Mouse (Mus musculus) lung, embryonic 15.5 days (tissue): Measurements from ENCODE around the gene Eln. TPM values are rescaled to one million over a fixed set of nuclear protein-coding genes. Genes with fewer than 3 reads are reported as not detected.
A peak's percentile ranks its signal among the peaks of the same experiment; 100 is the strongest.

Source experiments
- ATAC-seq: fragments of 200-750 bp; cut with Nextera tagmentation; 2 replicates; pipeline ENCODE4 v1.8.0; 2017; ENCODE audit warnings: moderate number of reproducible peaks, borderline replicate concordance; ENCODE audit not compliant: low FRiP score, low TSS enrichment; ENCODE audit errors: extremely low read depth
- H3K27ac ChIP-seq: fragments of 300-500 bp; sonication (generic); 2 replicates; pipeline ENCODE4 v1.5.1; 2015; ENCODE audit warnings: moderate library complexity, mild to moderate bottlenecking, inconsistent platforms
- H3K27me3 ChIP-seq: fragments of 300-500 bp; sonication (generic); 2 replicates; pipeline ENCODE4 v1.6.1; 2015; ENCODE audit warnings: inconsistent platforms
- H3K36me3 ChIP-seq: fragments of 300-500 bp; sonication (generic); 2 replicates; pipeline ENCODE4 v1.6.1; 2015; ENCODE audit warnings: inconsistent platforms
- H3K4me1 ChIP-seq: fragments of 300-500 bp; sonication (generic); 2 replicates; pipeline ENCODE4 v1.6.1; 2015; ENCODE audit warnings: inconsistent platforms
- H3K4me2 ChIP-seq: fragments of 300-500 bp; sonication (generic); 2 replicates; pipeline ENCODE4 v1.6.1; 2015; ENCODE audit warnings: inconsistent platforms, mild to moderate bottlenecking, moderate library complexity
- H3K4me3 ChIP-seq: fragments of 300-500 bp; sonication (generic); 2 replicates; pipeline ENCODE4 v1.5.1; 2015; ENCODE audit warnings: mild to moderate bottlenecking, inconsistent platforms
- H3K9ac ChIP-seq: fragments of 300-500 bp; sonication (generic); 2 replicates; pipeline ENCODE4 v1.6.1; 2015; ENCODE audit warnings: inconsistent platforms
- H3K9me3 ChIP-seq: fragments of 300-500 bp; sonication (generic); 2 replicates; pipeline ENCODE4 v1.6.1; 2016; ENCODE audit warnings: inconsistent platforms
- WGBS: fragments of 180-500 bp; shearing (Covaris S2); methylation state at CpG from one replicate; pipeline ENCODE4 v1.1.7; 2015; 5-methylcytosine and 5-hydroxymethylcytosine counted together
- polyA plus RNA-seq: library from polyadenylated mRNA; unstranded; fragments of >200 nt; fragmentation: Nextera tagmentation; extraction: Ambion mirVana; gene quantifications from 2 replicates; pipeline ENCODE4 v1.2.1, GENCODE M21; 2015

The Eln gene
- polyA plus RNA-seq, 1 experiment from 2014 or later: 534 TPM

DNA sequence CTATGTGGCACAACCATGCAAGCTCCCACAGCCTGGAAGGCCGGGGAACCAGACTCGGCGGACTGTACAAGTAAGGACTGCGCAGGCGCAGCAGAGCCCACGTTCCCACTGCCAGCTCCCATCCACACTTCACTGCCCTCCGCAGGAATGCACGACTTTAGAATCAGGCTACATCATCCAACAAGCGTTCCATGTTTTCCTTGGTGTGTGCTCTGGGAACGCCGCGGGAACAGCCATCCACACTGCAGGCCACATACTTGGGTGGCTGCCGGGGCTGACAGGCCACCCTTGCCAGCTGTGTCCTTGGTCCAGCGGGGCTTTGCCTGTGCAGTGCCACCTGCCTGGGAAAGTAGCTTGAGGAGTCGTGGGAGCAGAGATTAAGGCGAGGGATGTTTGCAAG, 18.3 kb upstream of the Eln start:
- WGBS: 83% methylated on average over 16 of the region's 16 CpGs
- H3K4me1 ChIP-seq: peaks cover 11% of the 10 kb centered on the region; the same call in 1 of the 2 replicates
- H3K4me3 ChIP-seq: no peak overlapping the region
- no peaks in the 10 kb centered on the region for H3K9me3 ChIP-seq
- H3K9ac ChIP-seq: no peak overlapping the region
- 0 out of 2 replicates have a peak, but pooled peaks cover 3% of the 10 kb centered on the region for H3K27me3 ChIP-seq
- H3K4me2 ChIP-seq: no peak overlapping the region
- H3K36me3 ChIP-seq: no peaks in the 10 kb centered on the region
- no peak for ATAC-seq
- no peak overlapping the region for H3K27ac ChIP-seq

- no peaks in the 10 kb centered on the region for H3K9me3 ChIP-seq
- H3K27ac ChIP-seq: no peak overlapping the region
- 77% methylated on average over 9 of the region's 9 CpGs for WGBS
- no peak overlapping the region for H3K4me2 ChIP-seq
- H3K4me1 ChIP-seq: peaks cover 11% of the 10 kb centered on the region; the same call in 1 of the 2 replicates
- H3K36me3 ChIP-seq: no peaks in the 10 kb centered on the region
- no peak overlapping the region for H3K9ac ChIP-seq
- H3K27me3 ChIP-seq: 0 out of 2 replicates have a peak, but pooled peaks cover 4% of the 10 kb centered on the region
- no peak for ATAC-seq
- no peak overlapping the region for H3K4me3 ChIP-seq
These were observed 16.2 kb upstream of the Eln start for GRCm38 (mm10) chr5:134763326-134763725.

GRCm38 (mm10) chr5:134761409-134762124, 14.4 kb upstream of the Eln start:
- H3K4me1 ChIP-seq: peaks cover 11% of the 10 kb centered on the region; the same call in 1 of the 2 replicates
- no peaks in the 10 kb centered on the region for H3K9me3 ChIP-seq
- ATAC-seq: peak; percentile 35; the same call in 1 of the 2 replicates
- WGBS: 55% methylated on average over 18 of the region's 18 CpGs
- H3K4me2 ChIP-seq: no peak overlapping the region
- H3K27me3 ChIP-seq: 0 out of 2 replicates have a peak, but pooled peaks cover 4% of the 10 kb centered on the region
- no peaks in the 10 kb centered on the region for H3K36me3 ChIP-seq
- H3K9ac ChIP-seq: no peak overlapping the region
- no peak overlapping the region for H3K4me3 ChIP-seq
- peak overlapping the region; percentile 24; the same call in 1 of the 2 replicates for H3K27ac ChIP-seq

DNA sequence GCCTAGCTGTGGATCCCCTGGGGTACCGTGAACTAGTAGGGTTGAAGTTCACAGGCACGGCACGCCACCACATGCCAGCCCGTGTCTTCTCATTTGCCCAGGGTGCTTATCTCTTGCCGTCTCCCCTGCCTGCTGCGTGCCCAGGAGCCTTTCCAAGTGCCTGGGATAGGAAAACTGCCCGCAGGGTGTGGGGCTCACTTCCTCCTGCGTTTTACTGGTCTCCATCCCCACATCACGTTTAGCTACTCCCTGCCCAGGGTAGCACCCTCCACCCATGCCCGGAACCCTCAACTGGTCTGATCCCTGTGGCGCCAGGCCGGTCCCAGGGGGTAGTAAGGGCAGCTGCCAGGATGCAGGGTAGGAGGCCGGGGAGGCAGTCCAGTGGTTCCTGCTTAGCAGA, 8.9 kb upstream of the Eln start:
- H3K4me2 ChIP-seq: no peak overlapping the region
- H3K9me3 ChIP-seq: no peaks in the 10 kb centered on the region
- no peak overlapping the region for H3K9ac ChIP-seq
- no peak for ATAC-seq
- WGBS: 41% methylated on average over 13 of the region's 13 CpGs
- H3K27me3 ChIP-seq: 0 out of 2 replicates have a peak, but pooled peaks cover 4% of the 10 kb centered on the region
- H3K4me3 ChIP-seq: no peak overlapping the region
- no peaks in the 10 kb centered on the region for H3K36me3 ChIP-seq
- H3K4me1 ChIP-seq: peaks cover 13% of the 10 kb centered on the region
- H3K27ac ChIP-seq: no peak overlapping the region

DNA sequence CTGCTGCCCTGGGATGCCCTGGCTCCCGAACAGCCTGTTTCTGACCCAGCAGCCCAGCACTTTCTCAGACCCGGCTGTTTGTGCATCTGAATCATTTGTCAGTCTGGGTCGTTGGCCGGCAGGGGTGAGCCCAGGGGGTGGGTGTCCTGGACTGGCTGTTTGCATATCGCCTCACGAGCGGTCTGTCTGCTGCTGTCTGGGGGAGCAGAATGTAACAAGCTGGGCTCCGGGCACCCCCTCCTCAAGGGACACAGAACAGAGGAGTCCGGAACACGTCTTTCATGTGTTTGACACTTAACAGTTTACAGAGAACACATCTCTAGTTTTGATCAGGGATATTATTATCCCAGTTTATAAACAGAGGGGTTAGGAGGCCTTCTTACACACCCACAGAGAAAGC, 7.0 kb upstream of the Eln start:
- no peak overlapping the region for H3K4me2 ChIP-seq
- no peaks in the 10 kb centered on the region for H3K9me3 ChIP-seq
- H3K27me3 ChIP-seq: no peaks in the 10 kb centered on the region
- H3K36me3 ChIP-seq: no peaks in the 10 kb centered on the region
- no peak overlapping the region for H3K4me3 ChIP-seq
- H3K9ac ChIP-seq: no peak overlapping the region
- H3K27ac ChIP-seq: peak overlapping the region; percentile 53
- H3K4me1 ChIP-seq: peaks cover 12% of the 10 kb centered on the region
- WGBS: 23% methylated on average over 10 of the region's 10 CpGs
- peak; percentile 88 for ATAC-seq

DNA sequence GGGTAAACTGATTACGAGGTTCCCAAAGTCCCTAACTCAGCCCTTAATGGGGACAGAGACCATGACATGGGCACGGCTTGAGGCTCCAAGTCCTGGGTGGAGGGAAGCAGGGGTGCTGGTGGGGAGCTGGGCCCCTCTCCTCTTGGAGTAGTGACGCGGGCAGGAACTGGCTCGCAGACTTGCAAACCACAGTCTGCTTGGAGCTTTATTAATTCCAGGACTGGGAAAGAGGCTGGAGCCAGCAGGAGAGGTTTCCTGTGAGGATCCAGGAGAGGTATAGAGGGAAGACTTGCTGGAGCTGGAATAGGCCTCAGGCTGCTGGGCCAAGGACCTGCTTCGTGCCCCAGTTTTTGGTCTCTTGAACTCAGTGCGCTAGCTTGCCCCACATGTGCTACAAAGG, 3.3 kb upstream of the Eln start:
- no peak for ATAC-seq
- Histone ChIP-seq H3K36me3 (no peaks in the 10 kb centered on the region), H3K9me3 (no peaks in the 10 kb centered on the region)

DNA sequence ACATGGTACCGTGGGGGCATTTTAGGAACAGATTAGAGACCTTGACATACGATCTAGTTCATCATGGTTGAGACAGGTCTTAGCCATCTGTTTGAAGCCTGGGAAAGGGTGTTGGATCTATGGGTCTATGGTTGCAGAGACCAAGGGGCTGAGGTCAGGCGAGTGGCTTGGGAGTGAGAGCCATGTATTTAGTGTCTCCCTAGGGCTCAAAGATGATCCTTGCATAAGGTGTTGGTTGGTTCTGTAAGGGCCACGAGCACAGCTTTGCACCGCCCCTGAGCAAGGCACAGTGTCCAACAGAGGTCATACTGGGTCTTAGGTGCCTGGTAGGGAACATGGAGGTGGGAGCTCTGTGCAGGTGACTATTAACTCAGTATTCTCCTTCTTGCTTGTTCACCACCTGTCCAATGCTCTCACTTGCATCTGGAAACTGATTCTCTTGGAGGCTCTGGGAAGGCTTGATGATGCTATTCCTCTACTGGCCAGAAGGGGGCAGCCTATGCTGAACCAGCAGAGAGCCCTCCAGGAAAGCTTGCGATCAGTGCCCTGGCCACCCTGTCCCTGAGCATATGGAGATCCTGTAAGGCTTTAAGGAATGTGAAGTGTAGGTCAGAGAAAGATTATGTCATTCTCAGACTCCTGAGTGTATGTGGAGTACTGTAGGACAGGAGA, 960 bp upstream of the Eln start:
- Histone ChIP-seq H3K4me1 (peaks cover 31% of the 10 kb centered on the region), H3K9me3 (no peaks in the 10 kb centered on the region), H3K4me3 (peak overlapping the region; percentile 58), H3K9ac (0 out of 2 replicates have a peak overlapping the region, but pooled peaks have one; percentile 0), H3K36me3 (no peaks in the 10 kb centered on the region), H3K27me3 (no peaks in the 10 kb centered on the region), H3K4me2 (peak overlapping the region; percentile 75), H3K27ac (peak overlapping the region; percentile 90)
- 38% methylated on average over 6 of the region's 6 CpGs for WGBS
- peak; percentile 33 for ATAC-seq

More for the DNA sequence above, 3.3 kb upstream of the Eln start:
- Histone ChIP-seq H3K4me3 (no peak overlapping the region), H3K4me2 (no peak overlapping the region), H3K27ac (peak overlapping the region; percentile 15; the same call in 1 of the 2 replicates), H3K27me3 (no peaks in the 10 kb centered on the region), H3K4me1 (peaks cover 35% of the 10 kb centered on the region), H3K9ac (no peak overlapping the region)
- 88% methylated on average over 7 of the region's 7 CpGs for WGBS

DNA sequence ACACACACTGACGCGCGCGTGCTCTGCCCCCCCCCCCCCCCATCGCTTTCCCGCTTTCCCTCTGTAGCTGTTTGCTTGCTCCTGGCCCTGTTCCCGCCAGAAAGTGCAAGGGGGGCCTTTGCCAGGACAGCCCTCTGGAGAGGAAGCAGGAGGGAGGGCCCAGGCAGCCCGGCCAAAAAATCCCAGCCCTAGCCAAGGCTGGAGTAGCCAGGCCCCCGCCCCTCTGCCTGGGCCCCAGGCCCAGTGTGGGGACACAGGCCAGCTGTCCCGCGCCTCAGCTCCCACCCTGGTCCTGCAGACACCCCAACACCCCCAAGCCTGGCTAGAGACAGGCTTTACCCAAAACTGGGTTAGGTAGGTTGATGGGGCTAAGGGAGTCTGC, 380 bp upstream of the Eln start:
- peaks cover 34% of the 10 kb centered on the region for H3K4me1 ChIP-seq
- H3K4me3 ChIP-seq: peak overlapping the region; percentile 58
- peak; percentile 91 for ATAC-seq
- H3K9ac ChIP-seq: 0 out of 2 replicates have a peak overlapping the region, but pooled peaks have one; percentile 0
- WGBS: 2% methylated on average over 9 of the region's 11 CpGs
- H3K4me2 ChIP-seq: peak overlapping the region; percentile 75
- H3K9me3 ChIP-seq: no peaks in the 10 kb centered on the region
- H3K27me3 ChIP-seq: no peaks in the 10 kb centered on the region
- H3K27ac ChIP-seq: peak overlapping the region; percentile 90
- no peaks in the 10 kb centered on the region for H3K36me3 ChIP-seq

- Histone ChIP-seq H3K9ac (peak overlapping the region; percentile 67), H3K4me1 (peaks cover 46% of the 10 kb centered on the region), H3K4me2 (peak overlapping the region; percentile 75), H3K4me3 (peak overlapping the region; percentile 58), H3K27me3 (no peaks in the 10 kb centered on the region), H3K27ac (no peak overlapping the region), H3K36me3 (no peaks in the 10 kb centered on the region), H3K9me3 (no peaks in the 10 kb centered on the region)
- no peak for ATAC-seq
- 54% methylated on average over 10 of the region's 10 CpGs for WGBS
These were observed 922 bp downstream of the Eln start for GRCm38 (mm10) chr5:134746201-134746600.

DNA sequence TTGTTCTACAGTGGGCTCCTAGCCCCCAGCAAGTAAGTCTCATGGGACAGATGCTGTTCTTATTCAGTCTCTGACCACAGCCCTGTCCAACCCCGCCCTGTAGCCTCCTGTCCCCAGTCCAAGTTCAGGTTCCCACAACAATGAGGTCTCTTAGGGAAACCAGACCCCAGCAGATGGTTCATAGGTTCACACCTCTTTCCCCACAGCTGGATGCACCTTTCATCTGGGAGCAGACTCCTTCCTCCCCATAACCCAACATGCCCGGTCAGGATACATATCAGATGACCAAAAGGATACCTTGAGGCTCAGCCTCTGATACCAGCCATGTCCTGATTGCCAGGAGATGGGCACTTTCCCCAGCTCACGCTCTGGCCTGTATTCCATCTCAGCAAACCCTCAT, 1.3 kb downstream of the Eln start:
- Histone ChIP-seq H3K9ac (peak overlapping the region; percentile 67; the same call in 1 of the 2 replicates), H3K4me1 (peaks cover 50% of the 10 kb centered on the region), H3K27ac (no peak overlapping the region), H3K36me3 (no peaks in the 10 kb centered on the region), H3K9me3 (no peaks in the 10 kb centered on the region), H3K27me3 (no peaks in the 10 kb centered on the region), H3K4me3 (peak overlapping the region; percentile 58), H3K4me2 (peak overlapping the region; percentile 75)
- ATAC-seq: no peak
- WGBS: 77% methylated on average over 3 of the region's 3 CpGs

- H3K36me3 ChIP-seq: no peaks in the 10 kb centered on the region
- H3K4me3 ChIP-seq: peak overlapping the region; percentile 58
- H3K4me2 ChIP-seq: peak overlapping the region; percentile 75
- no peak overlapping the region for H3K9ac ChIP-seq
- H3K9me3 ChIP-seq: no peaks in the 10 kb centered on the region
- H3K4me1 ChIP-seq: peaks cover 54% of the 10 kb centered on the region
- H3K27me3 ChIP-seq: no peaks in the 10 kb centered on the region
- ATAC-seq: no peak
- 0 out of 2 replicates have a peak overlapping the region, but pooled peaks have one; percentile 8 for H3K27ac ChIP-seq
- WGBS: 80% methylated on average over 3 of the region's 3 CpGs
These were observed 2.1 kb downstream of the Eln start for GRCm38 (mm10) chr5:134745000-134745399.

DNA sequence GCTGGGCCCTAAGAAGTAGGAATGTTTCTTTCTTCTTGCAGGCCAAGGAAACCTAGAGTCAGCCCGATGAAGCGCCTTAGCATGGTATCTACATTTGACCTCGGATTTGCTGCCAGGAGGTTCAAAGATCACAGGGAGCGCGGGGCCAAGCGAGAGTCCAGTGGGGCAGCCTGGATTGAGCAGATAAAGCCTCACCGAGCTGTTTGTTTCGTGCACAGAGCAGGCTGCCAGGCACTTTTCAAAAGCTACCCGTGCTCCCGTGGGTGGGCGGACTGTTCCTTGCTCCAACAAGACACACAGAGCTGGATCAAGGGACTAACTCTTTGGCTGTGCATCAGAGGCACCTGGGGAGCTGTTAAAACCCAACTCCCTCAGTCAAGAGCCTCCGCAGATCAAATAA, 3.1 kb downstream of the Eln start:
- peak overlapping the region; percentile 75 for H3K4me2 ChIP-seq
- WGBS: 47% methylated on average over 12 of the region's 12 CpGs
- no peaks in the 10 kb centered on the region for H3K36me3 ChIP-seq
- H3K4me3 ChIP-seq: peak overlapping the region; percentile 58
- H3K27me3 ChIP-seq: no peaks in the 10 kb centered on the region
- H3K9me3 ChIP-seq: no peaks in the 10 kb centered on the region
- H3K27ac ChIP-seq: 0 out of 2 replicates have a peak overlapping the region, but pooled peaks have one; percentile 9
- peaks cover 54% of the 10 kb centered on the region for H3K4me1 ChIP-seq
- H3K9ac ChIP-seq: 0 out of 2 replicates have a peak overlapping the region, but pooled peaks have one; percentile 17
- no peak for ATAC-seq
